Comparison of ENCODE assay signal across 26 mouse cellular contexts in the genomic region with DNA sequence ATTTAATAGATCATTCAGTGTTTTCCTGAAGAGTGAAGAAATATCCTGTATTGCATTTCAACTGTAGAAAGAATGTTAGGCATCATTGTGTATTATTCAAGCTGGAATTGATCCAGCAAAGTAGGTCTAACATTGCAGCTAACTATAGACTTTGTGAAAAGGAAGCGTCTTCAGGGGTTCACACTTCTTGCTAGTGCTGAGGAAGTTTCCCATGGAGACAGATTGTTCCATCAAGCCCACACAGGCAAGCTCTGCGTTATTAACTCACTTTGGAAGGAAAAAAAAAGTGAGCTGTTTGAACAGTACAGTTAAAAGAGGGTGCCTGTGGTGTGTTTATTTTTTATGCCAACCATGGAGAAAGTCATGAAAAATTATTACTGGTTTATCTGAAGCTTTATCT.
DNase-seq lines count a peak whose midpoint lies in the region; ATAC-seq lines count a peak whose summit lies in the region.
"Had no signal": no experiment of that assay in that cellular context is flagged by ENCODE, and none has a peak within 500 bp of the region (broad histone marks: within the 10 kb centered on the region; RNA-seq: fewer than 3 reads in every experiment).

No protein-coding gene starts in this region.

- WGBS in liver, embryonic 12.5 days (ENCODE audit: insufficient replicate concordance): 56% methylated on average over 2 of the region's 2 CpGs

- intact Hi-C loops in left cerebral cortex, postnatal 36 days (cut with DNase I): no loop called here

- no peaks in the 10 kb centered on the region for H3K36me3 ChIP-seq in liver, embryonic 12.5 days
- H3K36me3 ChIP-seq: forebrain, embryonic 15.5 days; hindbrain, embryonic 10.5 days; hindbrain, embryonic 15.5 days; limb, embryonic 12.5 days; midbrain, embryonic 13.5 days; neural tube, embryonic 13.5 days had no signal

- H3K9ac ChIP-seq in liver, embryonic 12.5 days: no peak overlapping the region
- H3K9ac ChIP-seq: forebrain, embryonic 15.5 days; hindbrain, embryonic 15.5 days; limb, embryonic 12.5 days; midbrain, embryonic 13.5 days; neural tube, embryonic 13.5 days had no signal

- no peaks in the 10 kb centered on the region for H3K4me1 ChIP-seq in liver, embryonic 12.5 days
- H3K4me1 ChIP-seq: forebrain, embryonic 15.5 days; hindbrain, embryonic 10.5 days; hindbrain, embryonic 15.5 days; limb, embryonic 12.5 days; midbrain, embryonic 13.5 days; neural tube, embryonic 13.5 days had no signal

- H3K4me2 ChIP-seq in liver, embryonic 12.5 days: no peak overlapping the region
- H3K4me2 ChIP-seq: forebrain, embryonic 15.5 days; hindbrain, embryonic 15.5 days; limb, embryonic 12.5 days; midbrain, embryonic 13.5 days; neural tube, embryonic 13.5 days had no signal

- peak; percentile 72 to 77 for DNase-seq in frontal cortex, adult 2 months (ENCODE audit: extremely low spot score in 1 of 2, low spot score in 1 of 2)
- no peak for DNase-seq in frontal cortex, postnatal 14 days (ENCODE audit: low spot score in 2 of 2)
- DNase-seq in right cerebral cortex, adult 18-20 months: peak; percentile 71
- DNase-seq in right cerebral cortex, postnatal 4 days: no peak
- peak; percentile 10 to 30 for DNase-seq in left cerebral cortex, adult 18-20 months (ENCODE audit: low spot score in 2 of 2)
- DNase-seq in left cerebral cortex, postnatal 36 days (ENCODE audit: low spot score in 2 of 2): peak; percentile 23 to 30
- DNase-seq in adrenal gland, adult 18-20 months (ENCODE audit: low spot score in 2 of 2): no peak
- DNase-seq: adrenal gland, adult 2 months; cerebellum, adult 11 months; cerebellum, adult 9-10 months; cerebellum, postnatal 36 days; heart, postnatal 14 days; kidney, adult 11 months; kidney, postnatal 14 days; layer of hippocampus, postnatal 36 days; thymus, postnatal 4 days had no signal

- H3K27ac ChIP-seq in liver, embryonic 12.5 days: no peak overlapping the region
- H3K27ac ChIP-seq: forebrain, embryonic 15.5 days; hindbrain, embryonic 10.5 days; hindbrain, embryonic 15.5 days; limb, embryonic 12.5 days; macrophage; midbrain, embryonic 13.5 days; neural tube, embryonic 13.5 days had no signal

- no peaks in the 10 kb centered on the region for H3K9me3 ChIP-seq in liver, embryonic 12.5 days (replicated peaks)
- H3K9me3 ChIP-seq: forebrain, embryonic 15.5 days; hindbrain, embryonic 10.5 days; hindbrain, embryonic 15.5 days; limb, embryonic 12.5 days; midbrain, embryonic 13.5 days; neural tube, embryonic 13.5 days had no signal

- no peak overlapping the region for H3K4me3 ChIP-seq in liver, embryonic 12.5 days
- H3K4me3 ChIP-seq: forebrain, embryonic 15.5 days; hindbrain, embryonic 10.5 days; hindbrain, embryonic 15.5 days; limb, embryonic 12.5 days; midbrain, embryonic 13.5 days; neural tube, embryonic 13.5 days had no signal

- ATAC-seq in liver, embryonic 12.5 days: no peak
- ATAC-seq: forebrain, embryonic 15.5 days; inflammation-experienced regulatory T-cells, adult 6 months; lung, postnatal 0 days; midbrain, embryonic 13.5 days had no signal

- no peaks in the 10 kb centered on the region for H3K27me3 ChIP-seq in liver, embryonic 12.5 days (replicated peaks)
- H3K27me3 ChIP-seq: forebrain, embryonic 15.5 days; hindbrain, embryonic 15.5 days; limb, embryonic 12.5 days; midbrain, embryonic 13.5 days; neural tube, embryonic 13.5 days had no signal

Comparison
In these comparisons a context has a peak if more than half of its experiments do, and no peak if none do; other contexts are left out.
1. DNase-seq: peak in frontal cortex, adult 2 months (2 of 2), right cerebral cortex, adult 18-20 months (single experiment), left cerebral cortex, adult 18-20 months (2 of 2) and left cerebral cortex, postnatal 36 days (2 of 2); none in frontal cortex, postnatal 14 days (0 of 2), right cerebral cortex, postnatal 4 days (single experiment) and adrenal gland, adult 18-20 months (0 of 2).